Mouse (Mus musculus) telencephalon, adult 2 months (tissue): ENCODE data around the gene Pacsin1.
A peak's percentile ranks its signal among the peaks of the same experiment; 100 is the strongest.

Experiments used
- DNase-seq: peaks from one replicate; pipeline ENCODE4 v3.0.0-alpha.2; 2011; ENCODE audit warnings: low read depth, low spot score

Pacsin1 gene

GRCm38 (mm10) chr17:27677756-27678155 is 22.4 kb downstream of the Pacsin1 start:
- DNase-seq, result no peak

GRCm38 (mm10) chr17:27678924-27679813 is 23.9 kb downstream of the Pacsin1 start:
- no peak for DNase-seq

DNA sequence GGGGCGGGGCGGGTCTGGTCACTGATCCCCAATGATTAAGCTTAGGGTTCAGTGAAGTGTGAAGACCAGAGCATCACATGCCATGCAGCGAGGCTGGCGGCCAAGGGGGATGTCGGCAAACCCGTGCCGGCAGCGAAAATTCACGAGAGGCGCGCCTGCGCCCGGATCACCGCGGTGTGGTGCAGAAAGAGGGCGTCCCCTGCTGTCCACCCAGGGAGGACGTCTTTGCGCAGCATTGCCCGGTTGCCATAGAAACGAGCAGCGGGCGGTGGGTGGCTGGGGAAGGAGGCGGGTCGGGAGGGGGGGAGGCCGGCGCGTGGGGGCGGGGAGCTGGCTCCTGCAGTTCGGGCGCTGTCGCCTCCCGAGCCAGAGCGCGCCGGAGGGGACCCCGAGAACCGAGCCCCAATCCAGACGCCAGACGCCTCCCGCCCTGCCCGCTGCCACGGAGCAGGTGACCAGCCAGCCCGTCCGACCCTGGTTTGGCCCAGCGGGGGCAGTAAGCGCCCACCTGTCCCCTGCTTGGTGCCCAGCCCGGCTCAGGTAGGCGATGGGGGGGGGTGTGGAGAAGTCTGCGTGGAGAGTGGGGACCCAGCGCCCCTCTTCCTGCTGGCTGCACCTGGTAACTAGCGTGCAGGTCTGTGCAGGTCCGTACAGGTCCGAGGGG is 29.7 kb downstream of the Pacsin1 start:
- DNase-seq, result peak; percentile 79

GRCm38 (mm10) chr17:27685550-27685913 is 30.2 kb downstream of the Pacsin1 start:
- no peak for DNase-seq

DNA sequence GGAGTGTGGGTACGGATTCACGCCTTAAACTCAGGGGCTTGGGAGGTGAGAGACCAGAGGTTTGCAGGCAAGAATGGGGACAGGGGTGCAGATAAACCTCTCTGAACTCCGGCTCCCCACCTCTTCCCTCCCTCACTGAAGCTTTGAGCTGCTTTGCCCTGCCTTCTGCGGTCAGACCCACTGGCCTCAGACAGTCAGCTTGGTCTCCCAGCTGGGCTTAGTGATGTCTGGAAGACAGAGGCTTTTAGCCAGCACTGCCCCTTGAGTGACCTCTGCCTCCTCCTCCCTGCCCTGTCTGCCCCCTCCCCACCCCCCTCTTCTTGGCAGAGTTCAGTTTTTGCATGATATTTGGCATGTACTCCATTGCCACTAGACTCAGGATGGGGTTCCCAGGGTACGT is 31.1 kb downstream of the Pacsin1 start:
- DNase-seq, result no peak

GRCm38 (mm10) chr17:27690993-27691693 is 35.8 kb downstream of the Pacsin1 start:
- no peak for DNase-seq

DNA sequence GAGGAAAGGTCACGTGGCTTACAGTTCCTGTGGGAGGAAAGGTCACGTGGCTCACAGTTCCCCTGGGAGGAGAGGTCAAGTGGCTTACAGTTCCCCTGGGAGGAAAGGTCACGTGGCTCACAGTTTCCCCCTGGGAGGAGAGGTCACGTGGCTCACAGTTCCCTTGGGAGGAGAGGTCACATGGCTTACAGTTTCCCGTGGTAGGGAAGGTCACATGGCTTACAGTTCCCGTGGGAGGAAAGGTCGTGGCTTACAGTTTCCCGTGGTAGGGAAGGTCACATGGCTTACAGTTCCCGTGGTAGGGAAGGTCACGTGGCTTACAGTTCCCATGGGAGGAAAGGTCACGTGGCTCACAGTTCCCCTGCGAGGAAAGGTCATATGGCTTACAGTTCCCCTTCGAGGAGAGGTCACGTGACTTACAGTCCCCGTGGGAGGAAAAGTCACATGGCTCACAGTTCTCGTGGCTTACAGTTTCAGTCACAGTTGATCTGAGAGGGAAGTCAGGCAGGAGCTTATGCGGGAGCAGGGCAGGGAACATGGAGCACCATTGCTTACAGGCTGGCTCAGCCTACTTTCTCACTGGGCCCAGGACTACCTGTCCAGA is 44.4 kb downstream of the Pacsin1 start:
- no peak for DNase-seq

DNA sequence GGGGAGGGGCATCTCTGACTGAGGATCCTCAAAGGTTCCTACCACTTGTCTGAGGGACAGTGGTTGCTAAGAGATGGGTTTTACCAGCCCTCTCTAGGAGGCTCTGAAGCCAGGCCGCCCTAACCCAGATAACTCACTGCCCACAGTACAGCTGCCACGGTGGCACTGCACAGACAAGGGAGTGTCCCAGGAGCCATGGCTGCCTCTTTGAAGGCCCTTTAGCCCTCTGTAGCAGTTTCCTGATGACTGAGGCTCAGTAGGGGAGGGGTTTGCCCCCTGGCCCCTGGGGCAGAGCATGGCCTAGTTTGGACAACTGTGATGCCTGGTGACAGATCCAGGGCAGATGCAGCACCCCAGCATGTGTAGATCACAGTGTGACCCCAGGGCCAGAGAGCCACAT is 45.5 kb downstream of the Pacsin1 start:
- no peak for DNase-seq

- no peak for DNase-seq
Measured at GRCm38 (mm10) chr17:27701856-27702255, 46.5 kb downstream of the Pacsin1 start.

GRCm38 (mm10) chr17:27702518-27702917 is 47.2 kb downstream of the Pacsin1 start:
- no peak for DNase-seq

GRCm38 (mm10) chr17:27703961-27704621 is 48.8 kb downstream of the Pacsin1 start:
- no peak for DNase-seq

- DNase-seq, result no peak
Measured at GRCm38 (mm10) chr17:27705661-27706060, 50.4 kb downstream of the Pacsin1 start.

DNA sequence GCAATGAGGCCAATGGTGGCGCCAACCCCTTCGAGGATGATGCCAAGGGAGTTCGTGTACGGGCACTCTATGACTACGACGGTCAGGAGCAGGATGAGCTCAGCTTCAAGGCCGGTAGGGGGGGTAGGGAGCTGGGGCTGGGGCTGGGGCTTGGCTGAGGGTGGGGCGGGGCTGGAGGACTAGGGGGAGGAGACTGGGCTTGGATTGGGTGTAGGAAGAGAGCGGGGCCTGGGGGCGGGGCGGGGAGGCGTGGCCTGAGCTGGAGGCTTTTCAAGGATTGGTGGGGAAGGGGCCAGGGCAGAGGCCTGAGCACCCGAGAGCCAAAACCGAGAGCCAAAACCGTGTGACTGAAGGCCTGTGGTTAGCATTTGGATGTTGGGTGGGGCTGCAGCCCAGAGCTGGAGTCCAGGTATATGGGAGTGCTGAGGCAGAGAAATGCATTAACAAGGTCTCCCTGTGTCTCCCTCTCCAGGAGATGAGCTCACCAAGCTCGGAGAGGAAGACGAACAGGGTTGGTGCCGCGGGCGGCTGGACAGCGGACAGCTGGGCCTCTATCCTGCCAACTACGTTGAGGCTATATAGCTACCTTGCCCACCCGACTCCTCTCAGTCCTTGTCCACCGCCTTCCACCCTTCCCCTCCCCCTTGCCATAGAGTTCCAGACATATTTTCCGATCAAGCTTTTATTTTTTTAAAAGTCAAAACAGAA is 52.8 kb downstream of the Pacsin1 start:
- DNase-seq, result no peak

GRCm38 (mm10) chr17:27709650-27710049 is 54.3 kb downstream of the Pacsin1 start:
- DNase-seq, result no peak

GRCm38 (mm10) chr17:27712832-27713231 is 57.5 kb downstream of the Pacsin1 start:
- DNase-seq, result no peak

GRCm38 (mm10) chr17:27716804-27717203 is 61.5 kb downstream of the Pacsin1 start:
- no peak for DNase-seq

- no peak for DNase-seq
Measured at GRCm38 (mm10) chr17:27718250-27718649, 62.9 kb downstream of the Pacsin1 start.

- no peak for DNase-seq
Measured at GRCm38 (mm10) chr17:27719663-27720062, 64.4 kb downstream of the Pacsin1 start.

DNA sequence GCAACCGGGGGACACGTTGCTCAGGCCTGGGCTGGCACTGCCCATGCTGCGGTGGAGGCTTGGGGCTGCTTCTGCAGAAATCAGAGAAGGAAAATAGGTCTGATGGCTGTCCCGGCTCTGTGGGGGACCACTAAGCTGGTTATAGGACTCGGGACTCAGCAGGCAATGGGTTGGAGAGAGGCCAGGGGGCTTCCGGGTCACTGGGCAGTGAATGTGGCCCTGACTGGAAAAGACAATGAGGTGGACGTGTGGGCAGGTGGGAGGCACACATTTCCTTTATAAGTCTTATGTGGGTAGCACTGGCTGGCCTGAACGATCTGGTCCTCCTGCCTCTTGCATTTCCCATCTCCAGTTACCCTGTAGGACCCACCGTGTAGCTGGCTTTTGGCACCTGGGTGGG is 65.0 kb downstream of the Pacsin1 start:
- no peak for DNase-seq

- no peak for DNase-seq
Measured at GRCm38 (mm10) chr17:27721125-27721664, 65.9 kb downstream of the Pacsin1 start.

DNA sequence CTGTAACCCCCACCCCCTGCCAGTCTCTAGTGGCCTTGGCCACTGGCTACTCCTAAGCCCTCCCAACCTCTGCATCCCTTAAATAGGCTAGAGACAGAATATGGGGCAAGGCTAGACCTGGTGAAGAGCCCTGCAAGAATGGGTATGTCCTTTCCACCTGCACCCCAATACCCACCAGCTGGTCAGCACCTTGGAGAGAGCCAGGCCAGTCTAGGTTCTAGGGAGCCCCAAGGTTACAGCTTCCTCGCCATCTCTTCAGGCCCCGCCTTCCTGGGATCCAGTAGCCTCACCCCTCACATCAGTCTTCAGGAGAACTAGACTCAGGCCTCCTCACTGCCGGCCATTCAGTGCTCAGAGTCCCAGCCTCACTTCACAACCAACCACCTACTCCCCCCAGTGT is 69.0 kb downstream of the Pacsin1 start:
- no peak for DNase-seq
